Mouse (Mus musculus) C2C12 (cell line): ENCODE data around the gene Syngr3. TPM values are rescaled to one million over a fixed set of nuclear protein-coding genes. Genes with fewer than 3 reads are reported as not detected.

Source experiments
- H3K27me3 ChIP-seq: one replicate; pipeline ENCODE4 v1.6.1; 2011; ENCODE audit not compliant: control insufficient read depth, insufficient read depth, insufficient read length
- H3K36me3 ChIP-seq: one replicate; pipeline ENCODE4 v1.6.1; 2011; ENCODE audit not compliant: control insufficient read depth, insufficient read depth
- H3K4me3 ChIP-seq: one replicate; pipeline ENCODE4 v1.5.1; 2011; ENCODE audit warnings: mild to moderate bottlenecking, control low read depth; ENCODE audit not compliant: poor library complexity, insufficient read depth, severe bottlenecking
- H3K79me2 ChIP-seq: one replicate; pipeline ENCODE4 v1.6.1; 2011; ENCODE audit not compliant: control insufficient read depth, insufficient read depth
- H3K79me3 ChIP-seq: one replicate; pipeline ENCODE4 v1.6.1; 2011; ENCODE audit warnings: low read depth, control low read depth
- H3ac ChIP-seq: one replicate; pipeline ENCODE3; 2011; ENCODE audit warnings: low read depth; ENCODE audit not compliant: control insufficient read depth, insufficient read length
- CEBPB ChIP-seq: IDR thresholded peaks from one replicate; pipeline ENCODE4 v1.6.1; 2011; ENCODE audit warnings: low read depth, mild to moderate bottlenecking, control low read depth, moderate library complexity
- CTCF ChIP-seq: IDR thresholded peaks from one replicate; pipeline ENCODE4 v1.5.1; 2011; ENCODE audit not compliant: control insufficient read depth, insufficient read depth, insufficient read length
- FOSL1 ChIP-seq: IDR thresholded peaks from one replicate; pipeline ENCODE4 v1.8.0; 2011; ENCODE audit warnings: mild to moderate bottlenecking, low read length; ENCODE audit not compliant: poor library complexity, insufficient read depth, severe bottlenecking
- MAX ChIP-seq: IDR thresholded peaks from one replicate; pipeline ENCODE4 v1.6.1; 2011; ENCODE audit warnings: mild to moderate bottlenecking, control low read depth
- MYOD1 ChIP-seq: IDR thresholded peaks from one replicate; pipeline ENCODE4 v1.6.1; 2011; ENCODE audit warnings: low read depth; ENCODE audit not compliant: control insufficient read depth, insufficient read length
- MYOG ChIP-seq: IDR thresholded peaks from one replicate; pipeline ENCODE4 v1.6.1; 2011; ENCODE audit not compliant: control insufficient read depth, insufficient read length; ENCODE audit errors: extremely low read depth
- USF1 ChIP-seq: IDR thresholded peaks from one replicate; pipeline ENCODE4 v1.6.1; 2011; ENCODE audit warnings: low read depth, mild to moderate bottlenecking, control low read depth, moderate library complexity
- polyA plus RNA-seq: library from polyadenylated mRNA; unstranded; fragments of >200 nt; fragmentation: generic; extraction: Trizol; gene quantifications from one replicate; pipeline ENCODE4 v1.2.1, GENCODE M21; 2012; ENCODE audit warnings: missing spikeins

Gene Syngr3
- polyA plus RNA-seq, 1 experiment = 0.61 TPM

GRCm38 (mm10) chr17:24728184-24728583 is 38.4 kb upstream of the Syngr3 start:
- Histone ChIP-seq H3K4me3 (no peak overlapping the region), H3K27me3 (peaks cover 6% of the 10 kb centered on the region), H3ac (no peak overlapping the region), H3K79me3 (peaks cover 4% of the 10 kb centered on the region), H3K79me2 (peaks cover 10% of the 10 kb centered on the region), H3K36me3 (no peaks in the 10 kb centered on the region)
- TF ChIP-seq MYOD1 = no peak
- no peak for TF ChIP-seq MAX
- no peak for TF ChIP-seq CTCF
- TF ChIP-seq MYOG = no peak
- TF ChIP-seq FOSL1 = no peak

- TF ChIP-seq MYOD1 (no peak), FOSL1 (no peak), MYOG (no peak), MAX (no peak), CTCF (no peak), USF1 (no peak), CEBPB (no peak)
- Histone ChIP-seq H3K36me3 (peaks cover under 1% of the 10 kb centered on the region), H3ac (no peak within 1 kb of the TSS), H3K27me3 (peaks cover under 1% of the 10 kb centered on the region), H3K79me3 (peaks cover 7% of the 10 kb centered on the region), H3K4me3 (no peak within 1 kb of the TSS), H3K79me2 (peaks cover 16% of the 10 kb centered on the region)
These were observed 37.9 kb upstream of the Syngr3 start, which contains the start of gene Rpl3l for GRCm38 (mm10) chr17:24727618-24728017. Gene Rpl3l (plus strand): TSS chr17:24727820.

- Histone ChIP-seq H3K79me2 (peaks cover 34% of the 10 kb centered on the region), H3K27me3 (no peaks in the 10 kb centered on the region), H3K36me3 (peaks cover 15% of the 10 kb centered on the region), H3K79me3 (peaks cover 18% of the 10 kb centered on the region), H3ac (no peak overlapping the region), H3K4me3 (no peak overlapping the region)
- TF ChIP-seq USF1 = no peak
- no peak for TF ChIP-seq FOSL1
- no peak for TF ChIP-seq MYOG
- TF ChIP-seq CEBPB = no peak
- no peak for TF ChIP-seq MAX
- TF ChIP-seq MYOD1 = no peak
- no peak for TF ChIP-seq CTCF
These were observed 36.1 kb upstream of the Syngr3 start for GRCm38 (mm10) chr17:24725637-24726390.

- no peaks in the 10 kb centered on the region for H3K27me3 ChIP-seq
- H3ac ChIP-seq = peak within 1 kb of the TSS; percentile 75
- H3K4me3 ChIP-seq = peak within 1 kb of the TSS; percentile 81
- TF ChIP-seq CTCF (peak; percentile 88), USF1 (no peak)
- peaks cover 22% of the 10 kb centered on the region for H3K79me3 ChIP-seq
- peaks cover 50% of the 10 kb centered on the region for H3K79me2 ChIP-seq
- peaks cover 19% of the 10 kb centered on the region for H3K36me3 ChIP-seq
These were observed 34.4 kb upstream of the Syngr3 start, which contains the start of gene Ndufb10 for GRCm38 (mm10) chr17:24724184-24724583. Gene Ndufb10 (minus strand): TSS chr17:24724478.

- Histone ChIP-seq H3K4me3 (peak overlapping the region; percentile 81), H3K79me3 (peaks cover 24% of the 10 kb centered on the region), H3K36me3 (peaks cover 19% of the 10 kb centered on the region), H3ac (peak overlapping the region; percentile 75), H3K79me2 (peaks cover 53% of the 10 kb centered on the region), H3K27me3 (no peaks in the 10 kb centered on the region)
- TF ChIP-seq MYOG (no peak), CTCF (no peak), FOSL1 (no peak), MAX (no peak), MYOD1 (no peak), CEBPB (no peak), USF1 (no peak)
These were observed 34.1 kb upstream of the Syngr3 start for GRCm38 (mm10) chr17:24723881-24724180.

GRCm38 (mm10) chr17:24723122-24723880 is 33.5 kb upstream of the Syngr3 start:
- no peak for TF ChIP-seq CTCF
- no peak for TF ChIP-seq USF1
- no peak for TF ChIP-seq MYOG
- no peak for TF ChIP-seq FOSL1
- no peak for TF ChIP-seq CEBPB
- no peak for TF ChIP-seq MYOD1
- TF ChIP-seq MAX = no peak
- peaks cover 24% of the 10 kb centered on the region for H3K79me3 ChIP-seq

More at GRCm38 (mm10) chr17:24723122-24723880, 33.5 kb upstream of the Syngr3 start:
- Histone ChIP-seq H3ac (peak overlapping the region; percentile 75), H3K27me3 (no peaks in the 10 kb centered on the region), H3K4me3 (peak overlapping the region; percentile 81), H3K79me2 (peaks cover 59% of the 10 kb centered on the region), H3K36me3 (peaks cover 20% of the 10 kb centered on the region)
